Mouse (Mus musculus) liver, embryonic 15.5 days (tissue): ENCODE results near the gene Thada. TPM values are rescaled to one million over a fixed set of nuclear protein-coding genes. Genes with fewer than 3 reads are reported as not detected.

Experiments used
- ATAC-seq: fragments of 200-750 bp; cut with Nextera tagmentation; 2 replicates; pipeline ENCODE4 v1.8.0; 2017; ENCODE audit warnings: moderate number of reproducible peaks, mild to moderate bottlenecking, moderate library complexity; ENCODE audit not compliant: insufficient read depth
- H3K27ac ChIP-seq: fragments of 300-500 bp; sonication (generic); replicated peaks from 2 replicates; pipeline ENCODE4 v1.5.1; 2015; ENCODE audit warnings: mild to moderate bottlenecking, inconsistent platforms
- H3K27me3 ChIP-seq: fragments of 300-500 bp; sonication (generic); 2 replicates; pipeline ENCODE4 v1.6.1; 2015; ENCODE audit warnings: mild to moderate bottlenecking, inconsistent platforms
- H3K36me3 ChIP-seq: fragments of 300-500 bp; sonication (generic); replicated peaks from 2 replicates; pipeline ENCODE4 v1.6.1; 2015; ENCODE audit warnings: moderate library complexity, mild to moderate bottlenecking, inconsistent platforms
- H3K4me1 ChIP-seq: fragments of 300-500 bp; sonication (generic); replicated peaks from 2 replicates; pipeline ENCODE4 v1.6.1; 2015; ENCODE audit warnings: inconsistent platforms
- H3K4me2 ChIP-seq: fragments of 300-500 bp; sonication (generic); 2 replicates; pipeline ENCODE4 v1.6.1; 2015; ENCODE audit warnings: moderate library complexity, mild to moderate bottlenecking, inconsistent platforms
- H3K4me3 ChIP-seq: fragments of 300-500 bp; sonication (generic); replicated peaks from 2 replicates; pipeline ENCODE4 v1.5.1; 2015; ENCODE audit warnings: mild to moderate bottlenecking, inconsistent platforms
- H3K9ac ChIP-seq: fragments of 300-500 bp; sonication (generic); 2 replicates; pipeline ENCODE4 v1.6.1; 2015; ENCODE audit warnings: moderate library complexity, mild to moderate bottlenecking, inconsistent platforms
- H3K9me3 ChIP-seq: fragments of 300-500 bp; sonication (generic); replicated peaks from 2 replicates; pipeline ENCODE4 v1.6.1; 2016; ENCODE audit warnings: inconsistent platforms
- WGBS: fragments of 180-500 bp; shearing (Covaris S2); methylation state at CpG from one replicate; pipeline ENCODE4 v1.1.7; 2015; ENCODE audit warnings: mixed read lengths; ENCODE audit not compliant: insufficient replicate concordance; 5-methylcytosine and 5-hydroxymethylcytosine counted together
- polyA plus RNA-seq: library from polyadenylated mRNA; unstranded; fragments of >200 nt; fragmentation: Nextera tagmentation; extraction: Ambion mirVana; gene quantifications from 2 replicates; pipeline ENCODE4 v1.2.1, GENCODE M21; 2015

The Thada gene
- 2.3 TPM in 2 replicates for polyA plus RNA-seq

DNA sequence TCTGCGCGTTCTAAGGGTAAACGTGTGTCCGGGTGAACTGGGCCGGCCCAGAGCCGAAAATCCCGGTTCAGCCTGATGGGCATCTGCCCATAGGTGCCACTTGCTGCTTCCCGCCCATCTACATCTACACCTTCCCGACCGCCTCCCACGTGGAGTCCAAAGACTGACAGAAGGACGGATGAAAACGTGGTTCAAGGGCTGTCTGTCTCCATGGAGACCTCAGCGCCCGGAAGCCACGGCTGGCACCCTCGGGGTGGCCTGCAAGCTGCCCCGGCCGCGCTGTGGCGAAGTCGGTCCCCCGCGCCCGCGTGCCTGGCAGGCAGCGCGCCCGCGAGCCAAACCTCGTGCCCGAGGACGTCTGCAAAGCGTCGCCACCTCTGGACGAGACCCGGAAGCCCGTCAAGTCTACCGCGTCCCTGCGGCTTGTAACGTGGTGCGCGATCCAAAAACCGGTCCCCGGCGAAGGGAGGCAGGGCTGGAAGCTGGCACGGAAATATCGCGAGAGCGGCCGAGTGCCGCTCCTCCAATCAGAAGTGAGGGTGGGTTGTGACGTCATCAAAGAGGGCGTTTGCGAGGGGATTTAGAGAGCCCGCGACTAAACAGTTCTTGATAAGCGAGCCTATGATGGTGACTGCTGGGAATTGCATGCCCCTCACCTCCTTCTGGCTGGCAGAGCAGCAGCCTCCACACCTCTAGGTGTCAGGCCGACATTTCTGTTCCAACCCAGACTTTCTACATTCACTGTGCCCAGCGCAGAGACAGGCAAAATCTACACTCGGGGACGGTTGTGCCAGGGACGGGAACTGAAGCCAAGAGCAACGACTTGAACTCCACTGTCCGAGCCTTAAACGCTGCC is at the start of gene Thada:
Gene Thada, minus strand, starts transcription at position 453 of the 856 bp plus-strand sequence.
- H3K27me3 ChIP-seq = no peaks in the 10 kb centered on the region
- H3K9ac ChIP-seq = peak within 1 kb of the TSS; percentile 74
- no peaks in the 10 kb centered on the region for H3K36me3 ChIP-seq
- peak within 1 kb of the TSS; percentile 73 for H3K4me3 ChIP-seq
- H3K27ac ChIP-seq = peak within 1 kb of the TSS; percentile 72
- H3K9me3 ChIP-seq = no peaks in the 10 kb centered on the region
- peak; percentile 97 for ATAC-seq
- peak within 1 kb of the TSS; percentile 93 for H3K4me2 ChIP-seq
- H3K4me1 ChIP-seq = peaks cover 18% of the 10 kb centered on the region
- under 1% methylated on average over 67 of the region's 67 CpGs for WGBS

GRCm38 (mm10) chr17:84512516-84513085 is 46.6 kb upstream of the Thada start:
- H3K4me2 ChIP-seq = peak overlapping the region; percentile 70
- H3K27ac ChIP-seq = no peak overlapping the region
- H3K27me3 ChIP-seq = peaks cover 44% of the 10 kb centered on the region
- 0 out of 2 replicates have a peak, but pooled peaks cover 3% of the 10 kb centered on the region for H3K4me1 ChIP-seq
- H3K9me3 ChIP-seq = no peaks in the 10 kb centered on the region
- H3K4me3 ChIP-seq = peak overlapping the region; percentile 53
- no peak for ATAC-seq
- H3K36me3 ChIP-seq = no peaks in the 10 kb centered on the region
- WGBS = 10% methylated on average over 4 of the region's 4 CpGs
- no peak overlapping the region for H3K9ac ChIP-seq

DNA sequence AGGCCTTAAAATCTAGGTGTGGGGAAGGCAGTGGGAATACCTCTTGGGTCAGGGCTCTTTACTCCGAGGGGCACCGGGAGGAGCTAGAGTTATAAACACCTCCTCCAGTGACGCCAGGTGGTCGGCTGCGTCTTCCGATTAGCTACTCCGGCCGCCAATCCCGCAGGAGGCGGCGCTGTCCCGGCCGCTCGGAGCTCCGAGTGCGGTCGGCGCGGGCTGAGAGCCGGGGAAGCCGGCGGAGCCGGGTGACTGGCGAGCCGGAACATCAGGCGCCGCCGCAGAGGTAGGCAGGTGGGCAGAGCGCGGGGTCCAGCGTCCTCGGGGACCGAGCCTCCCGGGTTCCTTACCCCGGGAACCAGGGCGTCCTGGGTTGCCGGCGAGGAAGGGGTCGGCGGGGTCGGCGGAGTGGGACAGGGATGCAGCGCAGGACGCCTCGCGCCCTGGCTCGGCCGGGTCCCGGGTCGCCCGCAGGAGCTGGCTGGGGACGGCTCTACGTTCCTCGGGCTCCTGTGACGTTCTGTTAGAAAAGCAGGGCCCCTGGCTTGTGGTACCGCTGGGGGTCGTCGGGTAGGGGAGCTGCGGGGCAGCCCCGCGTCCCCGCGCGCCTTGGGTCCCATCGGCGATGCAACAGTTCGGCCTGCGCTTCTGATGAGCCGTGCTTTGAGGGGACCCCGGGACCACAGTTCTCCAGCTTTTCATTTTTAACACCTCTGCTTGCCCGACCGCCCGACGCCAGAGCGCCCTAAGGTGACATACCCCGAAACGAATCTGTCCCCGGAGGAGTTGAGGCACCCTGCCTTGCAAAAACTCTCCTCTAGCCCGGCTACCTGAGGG is 45.9 kb upstream of the Thada start, which contains the start of gene Plekhh2:
Gene Plekhh2, plus strand, starts transcription at position 214 of the 834 bp plus-strand sequence.
- Histone ChIP-seq H3K27ac (no peak within 1 kb of the TSS), H3K4me3 (peak within 1 kb of the TSS; percentile 53), H3K4me2 (peak within 1 kb of the TSS; percentile 70), H3K27me3 (peaks cover 44% of the 10 kb centered on the region), H3K9ac (no peak within 1 kb of the TSS), H3K36me3 (no peaks in the 10 kb centered on the region), H3K9me3 (no peaks in the 10 kb centered on the region), H3K4me1 (0 out of 2 replicates have a peak, but pooled peaks cover 3% of the 10 kb centered on the region)
- ATAC-seq = peak; percentile 37; the same call in 1 of the 2 replicates
- WGBS = 1% methylated on average over 79 of the region's 79 CpGs

DNA sequence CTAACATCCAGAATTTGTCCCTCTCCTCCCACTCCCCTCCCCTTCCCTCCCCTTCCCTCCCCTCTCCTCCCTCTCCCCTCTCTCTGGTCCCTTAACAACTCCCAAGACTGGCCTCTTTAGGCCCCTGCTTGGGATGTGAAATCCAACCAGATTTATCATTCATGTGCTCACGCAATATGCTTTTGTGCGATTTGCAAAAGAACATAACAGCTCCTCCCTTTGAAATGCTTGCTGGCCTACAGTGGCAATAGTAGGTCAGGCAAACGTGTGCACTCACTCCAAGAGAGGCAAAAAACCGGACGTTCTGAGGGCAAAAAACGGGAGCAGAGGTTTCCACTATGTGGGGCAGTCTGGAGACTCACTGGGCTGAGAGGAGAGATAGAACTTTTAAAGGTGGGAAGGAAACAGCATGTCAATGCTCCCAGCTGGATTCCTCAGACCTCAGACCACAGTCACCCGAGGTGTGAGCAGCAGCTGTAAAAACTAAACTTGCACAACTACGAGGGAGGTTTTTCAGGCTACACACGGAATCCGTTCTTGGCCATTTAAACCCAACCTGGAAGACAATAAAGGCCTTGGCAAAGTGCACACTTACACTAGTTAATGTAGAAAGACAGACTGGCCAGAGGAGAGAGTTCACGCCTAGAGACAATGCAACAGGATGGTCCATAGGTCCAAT is 45.1 kb upstream of the Thada start:
- peaks cover 44% of the 10 kb centered on the region for H3K27me3 ChIP-seq
- ATAC-seq = no peak
- 0 out of 2 replicates have a peak, but pooled peaks cover 3% of the 10 kb centered on the region for H3K4me1 ChIP-seq
- H3K27ac ChIP-seq = no peak overlapping the region
- WGBS = 28% methylated on average over 11 of the region's 11 CpGs
- H3K4me3 ChIP-seq = peak overlapping the region; percentile 53
- H3K36me3 ChIP-seq = no peaks in the 10 kb centered on the region
- H3K9ac ChIP-seq = no peak overlapping the region
- no peaks in the 10 kb centered on the region for H3K9me3 ChIP-seq
- peak overlapping the region; percentile 70 for H3K4me2 ChIP-seq

GRCm38 (mm10) chr17:84510355-84510754 is 44.4 kb upstream of the Thada start:
- H3K4me3 ChIP-seq = no peak overlapping the region
- ATAC-seq = no peak
- H3K27me3 ChIP-seq = peaks cover 44% of the 10 kb centered on the region
- H3K9me3 ChIP-seq = no peaks in the 10 kb centered on the region
- H3K4me2 ChIP-seq = no peak overlapping the region
- H3K9ac ChIP-seq = no peak overlapping the region
- H3K27ac ChIP-seq = no peak overlapping the region
- WGBS = 52% methylated on average over 5 of the region's 5 CpGs
- 0 out of 2 replicates have a peak, but pooled peaks cover 3% of the 10 kb centered on the region for H3K4me1 ChIP-seq
- no peaks in the 10 kb centered on the region for H3K36me3 ChIP-seq

DNA sequence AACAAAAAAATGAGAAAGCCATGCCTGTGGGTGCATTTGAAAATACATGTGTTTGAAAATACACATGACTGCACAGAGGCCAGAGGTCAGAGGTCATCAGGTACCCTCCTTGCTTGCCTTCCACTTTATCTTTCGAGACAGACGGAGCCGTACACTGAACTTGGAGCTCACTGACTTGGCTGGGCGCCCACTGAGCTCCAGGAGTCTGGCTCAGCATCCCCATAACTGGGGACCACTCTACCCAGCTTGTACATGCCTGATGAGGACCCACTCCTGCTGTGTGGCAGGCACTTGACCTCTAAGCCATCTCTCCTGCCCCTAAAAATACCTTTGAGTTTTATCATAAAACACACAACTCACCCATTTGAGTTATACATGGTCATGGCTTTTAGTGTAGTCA is 43.2 kb upstream of the Thada start:
- H3K9me3 ChIP-seq = no peaks in the 10 kb centered on the region
- no peak for ATAC-seq
- H3K4me3 ChIP-seq = no peak overlapping the region
- 45% methylated on average over 4 of the region's 4 CpGs for WGBS
- no peaks in the 10 kb centered on the region for H3K36me3 ChIP-seq
- no peak overlapping the region for H3K27ac ChIP-seq
- 0 out of 2 replicates have a peak, but pooled peaks cover 3% of the 10 kb centered on the region for H3K4me1 ChIP-seq
- no peak overlapping the region for H3K9ac ChIP-seq
- H3K27me3 ChIP-seq = peaks cover 42% of the 10 kb centered on the region
- H3K4me2 ChIP-seq = no peak overlapping the region

DNA sequence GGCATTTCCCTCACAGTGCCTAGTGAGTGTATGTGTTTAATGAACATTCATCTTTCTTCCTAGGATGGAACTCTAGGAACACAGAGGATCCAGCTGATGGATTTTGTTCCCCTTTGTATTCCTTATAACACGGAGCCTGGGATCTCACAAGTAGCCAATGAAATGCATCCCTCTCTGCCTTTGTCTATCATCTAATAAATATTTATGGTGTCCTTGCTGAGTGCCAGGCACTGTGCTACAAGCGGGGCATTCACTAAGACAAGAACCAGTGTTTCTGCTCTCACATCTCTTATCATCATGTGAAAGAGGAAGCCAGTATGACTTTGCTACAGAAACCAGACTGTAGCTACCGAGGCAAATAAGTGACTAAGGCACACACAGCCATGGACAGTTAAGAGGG is 42.7 kb upstream of the Thada start:
- WGBS = 32% methylated on average over 3 of the region's 3 CpGs
- H3K36me3 ChIP-seq = no peaks in the 10 kb centered on the region
- no peak overlapping the region for H3K9ac ChIP-seq
- no peaks in the 10 kb centered on the region for H3K9me3 ChIP-seq
- H3K27ac ChIP-seq = no peak overlapping the region
- peaks cover 41% of the 10 kb centered on the region for H3K27me3 ChIP-seq
- no peak overlapping the region for H3K4me3 ChIP-seq
- H3K4me1 ChIP-seq = 0 out of 2 replicates have a peak, but pooled peaks cover 3% of the 10 kb centered on the region
- H3K4me2 ChIP-seq = no peak overlapping the region
- no peak for ATAC-seq

- Histone ChIP-seq H3K36me3 (no peaks in the 10 kb centered on the region), H3K9me3 (no peaks in the 10 kb centered on the region), H3K9ac (no peak overlapping the region), H3K27me3 (peaks cover 20% of the 10 kb centered on the region), H3K4me2 (no peak overlapping the region), H3K4me1 (no peaks in the 10 kb centered on the region), H3K27ac (no peak overlapping the region), H3K4me3 (no peak overlapping the region)
- no peak for ATAC-seq
- 36% methylated on average over 2 of the region's 2 CpGs for WGBS
Measured at GRCm38 (mm10) chr17:84505922-84506321, 39.9 kb upstream of the Thada start.

- H3K4me1 ChIP-seq = no peaks in the 10 kb centered on the region
- H3K27ac ChIP-seq = no peak overlapping the region
- H3K4me3 ChIP-seq = no peak overlapping the region
- 67% methylated on average over 3 of the region's 3 CpGs for WGBS
- no peak overlapping the region for H3K9ac ChIP-seq
- H3K4me2 ChIP-seq = no peak overlapping the region
- no peaks in the 10 kb centered on the region for H3K36me3 ChIP-seq
- no peaks in the 10 kb centered on the region for H3K27me3 ChIP-seq
- H3K9me3 ChIP-seq = no peaks in the 10 kb centered on the region
- no peak for ATAC-seq
Measured at GRCm38 (mm10) chr17:84502341-84502740, 36.3 kb upstream of the Thada start.

DNA sequence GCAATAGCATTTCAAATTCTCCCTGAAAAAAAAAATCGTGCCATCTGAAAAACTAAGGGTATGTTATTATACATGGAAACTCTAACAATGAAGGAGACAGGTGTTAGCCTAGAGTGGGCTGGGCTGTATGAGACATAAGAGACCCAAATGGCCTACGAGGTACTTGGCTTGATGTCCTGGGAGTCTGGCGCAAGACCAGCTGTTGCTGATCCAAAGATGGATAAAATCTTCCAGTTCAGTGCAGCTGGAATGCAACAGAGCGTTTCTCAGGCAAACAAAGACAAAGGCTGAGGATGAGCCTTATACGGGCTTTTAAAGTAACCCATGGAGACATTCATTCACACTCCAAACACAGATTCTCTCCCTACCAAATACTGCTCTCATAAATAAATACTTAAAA is 32.6 kb upstream of the Thada start:
- Histone ChIP-seq H3K27ac (no peak overlapping the region), H3K9me3 (no peaks in the 10 kb centered on the region), H3K9ac (no peak overlapping the region), H3K4me2 (no peak overlapping the region), H3K4me1 (no peaks in the 10 kb centered on the region), H3K4me3 (no peak overlapping the region), H3K27me3 (no peaks in the 10 kb centered on the region), H3K36me3 (no peaks in the 10 kb centered on the region)
- ATAC-seq = no peak
- 59% methylated on average over 5 of the region's 5 CpGs for WGBS
